Mouse (Mus musculus) stomach, embryonic 16.5 days (tissue): ENCODE results near the gene Hdlbp. TPM values are rescaled to one million over a fixed set of nuclear protein-coding genes. Genes with fewer than 3 reads are reported as not detected.
A peak's percentile ranks its signal among the peaks of the same experiment; 100 is the strongest.

Experiments
- ATAC-seq: fragments of 200-750 bp; cut with Nextera tagmentation; 2 replicates; pipeline ENCODE4 v1.8.0; 2017; ENCODE audit warnings: moderate number of reproducible peaks, moderate TSS enrichment; ENCODE audit not compliant: insufficient read depth, low FRiP score
- H3K27ac ChIP-seq: fragments of 300-500 bp; sonication (generic); 2 replicates; pipeline ENCODE4 v1.5.1; 2014; ENCODE audit warnings: low read length
- H3K27me3 ChIP-seq: fragments of 300-500 bp; sonication (generic); 2 replicates; pipeline ENCODE4 v1.6.1; 2014; ENCODE audit warnings: low read length, control low read depth, mixed read lengths; ENCODE audit not compliant: control insufficient read depth, insufficient read depth
- H3K36me3 ChIP-seq: fragments of 300-500 bp; sonication (generic); 2 replicates; pipeline ENCODE4 v1.6.1; 2014; ENCODE audit warnings: low read length; ENCODE audit not compliant: control insufficient read depth, insufficient read depth
- H3K4me1 ChIP-seq: fragments of 300-500 bp; sonication (generic); 2 replicates; pipeline ENCODE4 v1.6.1; 2014; ENCODE audit warnings: low read length, control low read depth, mixed read lengths; ENCODE audit not compliant: control insufficient read depth, insufficient read depth
- H3K4me2 ChIP-seq: fragments of 300-500 bp; sonication (generic); 2 replicates; pipeline ENCODE4 v1.6.1; 2014; ENCODE audit warnings: low read depth, low read length, mixed read lengths
- H3K4me3 ChIP-seq: fragments of 300-500 bp; sonication (generic); replicated peaks from 2 replicates; pipeline ENCODE4 v1.5.1; 2014; ENCODE audit warnings: mild to moderate bottlenecking, low read length
- H3K9ac ChIP-seq: fragments of 300-500 bp; sonication (generic); 2 replicates; pipeline ENCODE4 v1.6.1; 2014; ENCODE audit warnings: low read length
- H3K9me3 ChIP-seq: fragments of 300-500 bp; sonication (generic); replicated peaks from 2 replicates; pipeline ENCODE4 v1.6.1; 2016; ENCODE audit warnings: low read length, control low read depth; ENCODE audit not compliant: control insufficient read depth
- WGBS: fragments of 180-500 bp; shearing (Covaris S2); extraction: QIAGEN DNeasy Blood & Tissue Kit; methylation state at CpG from one replicate; pipeline ENCODE4 v1.1.7; 2014; 5-methylcytosine and 5-hydroxymethylcytosine counted together
- polyA plus RNA-seq: library from polyadenylated mRNA; unstranded; fragments of >200 nt; fragmentation: Nextera tagmentation; extraction: Ambion mirVana; gene quantifications from 2 replicates; pipeline ENCODE4 v1.2.1, GENCODE M21; 2015

Hdlbp gene
- polyA plus RNA-seq, 1 experiment from 2014 or later: 162 TPM

DNA sequence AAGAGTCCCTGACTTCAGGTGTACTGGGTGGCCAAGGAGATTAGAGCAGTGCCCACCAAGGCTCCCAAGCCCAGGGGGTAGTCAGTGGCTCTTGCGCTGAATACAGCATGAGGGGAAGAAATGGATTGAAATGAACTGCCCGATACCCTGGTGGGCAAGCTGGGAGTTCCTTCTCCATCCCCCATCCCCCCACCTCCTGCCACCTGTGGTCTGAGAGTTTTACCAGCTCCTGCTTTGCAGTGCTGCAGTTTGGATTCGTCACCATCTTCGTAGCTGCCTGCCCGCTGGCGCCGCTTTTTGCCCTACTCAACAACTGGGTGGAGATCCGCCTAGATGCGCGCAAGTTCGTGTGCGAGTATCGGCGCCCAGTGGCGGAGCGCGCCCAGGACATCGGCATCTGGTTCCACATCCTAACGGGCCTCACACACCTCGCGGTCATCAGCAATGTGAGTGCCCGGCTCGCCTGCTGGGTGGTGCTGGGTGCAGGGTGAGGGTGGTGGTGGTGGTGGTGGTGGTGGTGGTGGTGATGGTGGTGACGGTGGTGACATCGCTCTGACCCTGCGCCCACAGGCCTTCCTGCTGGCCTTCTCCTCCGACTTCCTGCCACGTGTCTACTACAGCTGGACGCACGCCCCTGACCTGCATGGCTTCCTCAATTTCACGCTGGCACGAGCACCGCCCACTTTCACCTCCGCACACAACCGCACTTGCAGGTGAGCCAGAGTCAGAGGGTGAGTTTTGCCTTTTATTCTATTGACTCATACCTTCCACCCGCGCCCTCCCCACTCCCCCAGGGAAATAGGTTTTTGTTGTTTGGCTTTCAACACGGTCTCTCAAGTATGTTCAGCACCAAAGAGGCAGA is 77.2 kb downstream of the Hdlbp start:
- ATAC-seq: no peak
- H3K9ac ChIP-seq: peak overlapping the region; percentile 47

DNA sequence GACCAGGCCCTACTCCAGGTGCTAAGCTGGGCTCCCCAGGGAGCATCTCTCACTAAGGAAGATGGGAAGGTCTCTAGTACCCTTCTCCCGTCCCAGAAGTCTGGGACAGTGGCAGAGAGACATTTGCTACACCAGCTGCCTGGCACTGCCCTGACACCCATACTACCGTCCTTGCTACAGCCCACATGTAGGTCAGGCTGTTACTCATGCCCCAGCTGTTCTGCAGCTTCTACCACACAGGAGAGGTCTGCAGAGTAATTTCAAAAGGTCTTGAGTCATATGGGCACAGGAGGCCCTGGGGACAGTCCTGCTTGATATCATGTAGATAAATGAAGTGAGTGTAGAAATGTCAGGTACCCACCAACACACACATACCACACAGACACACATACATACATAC is 89.7 kb downstream of the Hdlbp start:
- Histone ChIP-seq H3K27ac (no peak overlapping the region), H3K9me3 (no peaks in the 10 kb centered on the region), H3K4me2 (no peak overlapping the region), H3K4me1 (no peaks in the 10 kb centered on the region), H3K36me3 (no peaks in the 10 kb centered on the region), H3K4me3 (no peak overlapping the region), H3K9ac (no peak overlapping the region), H3K27me3 (no peaks in the 10 kb centered on the region)
- no peak for ATAC-seq
- 72% methylated on average over 2 of the region's 2 CpGs for WGBS

More for the DNA sequence above, 77.2 kb downstream of the Hdlbp start:
- Histone ChIP-seq H3K9me3 (no peaks in the 10 kb centered on the region), H3K4me3 (peak overlapping the region; percentile 37), H3K27ac (no peak overlapping the region), H3K4me2 (peak overlapping the region; percentile 51), H3K4me1 (0 out of 2 replicates have a peak, but pooled peaks cover 4% of the 10 kb centered on the region), H3K36me3 (no peaks in the 10 kb centered on the region), H3K27me3 (no peaks in the 10 kb centered on the region)
- WGBS: 8% methylated on average over 38 of the region's 38 CpGs

DNA sequence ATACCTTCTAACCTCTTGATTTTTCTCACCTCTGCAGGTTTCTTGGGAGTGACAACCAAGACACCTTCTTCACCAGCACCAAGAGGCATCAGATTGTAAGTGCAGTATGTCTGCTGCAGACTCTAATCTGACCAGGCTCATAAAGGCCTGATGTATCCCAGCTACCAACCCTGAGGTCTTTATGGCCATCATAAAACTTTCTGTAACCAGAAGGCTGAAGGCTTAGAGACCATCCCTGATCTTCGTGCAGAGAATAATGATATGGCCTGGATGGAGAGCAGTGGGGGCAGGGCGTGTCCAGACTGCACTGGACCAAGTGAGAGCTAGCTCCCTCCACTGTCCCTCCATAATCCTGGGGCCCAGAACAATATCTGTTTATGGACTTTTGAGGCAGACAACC is 91.4 kb downstream of the Hdlbp start:
- no peak for ATAC-seq

DNA sequence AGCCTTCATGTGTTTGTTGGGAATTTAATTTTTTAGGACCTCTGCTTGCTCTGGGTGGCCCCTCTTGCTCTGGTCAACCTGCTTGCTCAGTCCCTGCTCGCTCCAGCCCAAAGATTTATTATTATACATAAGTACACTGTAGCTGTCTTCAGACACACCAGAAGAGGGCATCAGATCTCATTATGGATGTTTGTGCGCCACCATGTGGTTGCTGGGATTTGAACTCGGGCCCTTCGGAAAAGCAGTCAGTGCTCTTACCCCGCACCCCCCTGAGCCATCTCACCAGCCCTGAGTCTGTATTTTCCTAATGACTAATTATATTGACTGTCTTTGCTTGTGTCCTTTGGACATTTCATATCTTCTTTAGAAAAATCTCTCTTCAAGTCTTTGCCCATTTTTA is 99.5 kb downstream of the Hdlbp start:
- Histone ChIP-seq H3K36me3 (no peaks in the 10 kb centered on the region), H3K9ac (no peak overlapping the region), H3K27ac (no peak overlapping the region), H3K4me2 (no peak overlapping the region), H3K4me3 (no peak overlapping the region), H3K9me3 (no peaks in the 10 kb centered on the region), H3K27me3 (no peaks in the 10 kb centered on the region), H3K4me1 (no peaks in the 10 kb centered on the region)
- 81% methylated on average over 5 of the region's 5 CpGs for WGBS
- no peak for ATAC-seq

More for the DNA sequence above, 91.4 kb downstream of the Hdlbp start:
- Histone ChIP-seq H3K36me3 (no peaks in the 10 kb centered on the region), H3K9me3 (no peaks in the 10 kb centered on the region), H3K9ac (no peak overlapping the region), H3K27ac (no peak overlapping the region), H3K4me3 (no peak overlapping the region), H3K27me3 (no peaks in the 10 kb centered on the region), H3K4me1 (no peaks in the 10 kb centered on the region), H3K4me2 (no peak overlapping the region)
- WGBS: 65% methylated on average over 2 of the region's 2 CpGs

DNA sequence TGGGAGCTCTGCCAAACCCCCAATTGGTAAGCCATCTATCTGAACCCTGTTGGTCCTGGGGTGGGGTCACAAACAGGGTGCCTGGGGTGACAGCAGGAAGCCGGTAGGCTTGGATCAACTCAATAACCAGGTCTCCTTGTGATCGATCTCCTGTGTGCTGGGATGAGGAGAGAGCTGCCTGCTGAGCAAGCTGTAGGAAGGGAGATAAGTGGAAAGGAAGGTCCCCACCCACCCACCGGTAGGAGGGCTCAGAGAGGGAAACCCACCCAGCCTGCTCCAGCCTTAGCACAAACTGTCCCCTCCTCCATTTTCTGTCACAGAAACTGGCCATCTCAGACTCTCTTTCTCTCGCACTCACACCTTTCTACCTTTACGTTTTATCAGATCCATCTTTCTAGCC is 101.3 kb downstream of the Hdlbp start:
- Histone ChIP-seq H3K9me3 (no peaks in the 10 kb centered on the region), H3K27ac (no peak overlapping the region), H3K27me3 (no peaks in the 10 kb centered on the region), H3K9ac (no peak overlapping the region), H3K4me1 (peaks cover 4% of the 10 kb centered on the region; the same call in 1 of the 2 replicates), H3K36me3 (no peaks in the 10 kb centered on the region), H3K4me2 (no peak overlapping the region), H3K4me3 (no peak overlapping the region)
- ATAC-seq: no peak
- WGBS: 53% methylated on average over 5 of the region's 5 CpGs

DNA sequence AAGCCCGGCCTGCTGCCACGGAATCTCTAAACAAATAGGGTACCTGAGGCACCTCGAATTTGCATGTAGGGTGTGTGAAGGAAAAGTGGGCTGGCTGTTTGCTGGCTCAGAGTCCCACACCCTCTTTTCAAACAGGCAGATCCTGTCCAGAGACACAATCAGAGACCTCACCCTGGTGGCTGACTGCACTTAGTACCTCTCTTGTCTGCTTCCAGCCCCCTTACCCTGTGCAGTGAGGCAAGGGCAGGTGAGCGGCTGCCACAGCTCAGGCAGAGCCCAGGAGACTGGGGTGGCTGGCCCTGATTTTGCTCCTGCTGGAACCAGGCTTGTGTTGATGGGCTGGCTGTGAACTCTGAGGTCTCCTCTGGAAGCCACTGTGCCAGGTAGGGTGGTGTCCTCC is 105.0 kb downstream of the Hdlbp start, which contains the start of gene Ano7:
Gene Ano7 (plus strand): TSS at position 266 of the 400 bp plus-strand sequence.
- Histone ChIP-seq H3K9me3 (no peaks in the 10 kb centered on the region), H3K36me3 (no peaks in the 10 kb centered on the region), H3K4me3 (peak within 1 kb of the TSS; percentile 10; the same call in 1 of the 2 replicates), H3K27me3 (no peaks in the 10 kb centered on the region), H3K27ac (no peak within 1 kb of the TSS), H3K4me1 (peaks cover 4% of the 10 kb centered on the region; the same call in 1 of the 2 replicates), H3K9ac (no peak within 1 kb of the TSS), H3K4me2 (peak within 1 kb of the TSS; percentile 16; the same call in 1 of the 2 replicates)
- ATAC-seq: peak; percentile 86; the same call in 1 of the 2 replicates
- 55% methylated on average over 4 of the region's 4 CpGs for WGBS

DNA sequence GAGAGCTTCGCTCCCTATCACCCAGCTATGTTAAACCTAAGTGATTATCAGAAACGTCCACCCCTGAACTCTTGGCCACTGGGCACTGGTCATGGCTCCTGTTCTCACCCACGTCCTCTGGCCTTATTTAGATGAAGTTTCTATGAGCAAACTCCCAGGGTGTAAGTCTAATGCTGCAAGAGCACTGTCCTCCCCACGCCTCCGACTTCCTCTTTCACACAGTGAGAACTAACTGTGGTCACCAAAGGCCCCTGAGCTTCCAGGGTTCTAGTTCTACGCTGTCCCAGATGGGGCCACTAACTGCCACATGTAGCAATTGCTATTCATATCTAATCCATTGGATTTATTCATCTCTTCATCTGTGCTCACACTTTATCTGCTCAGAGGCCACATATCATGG is 113.0 kb downstream of the Hdlbp start:
- no peak for ATAC-seq
- Histone ChIP-seq H3K9ac (no peak overlapping the region), H3K9me3 (no peaks in the 10 kb centered on the region), H3K4me2 (no peak overlapping the region), H3K36me3 (peaks cover 11% of the 10 kb centered on the region; the same call in 1 of the 2 replicates), H3K27ac (no peak overlapping the region), H3K4me1 (no peaks in the 10 kb centered on the region), H3K27me3 (no peaks in the 10 kb centered on the region), H3K4me3 (no peak overlapping the region)
- 92% methylated on average over 6 of the region's 6 CpGs for WGBS

DNA sequence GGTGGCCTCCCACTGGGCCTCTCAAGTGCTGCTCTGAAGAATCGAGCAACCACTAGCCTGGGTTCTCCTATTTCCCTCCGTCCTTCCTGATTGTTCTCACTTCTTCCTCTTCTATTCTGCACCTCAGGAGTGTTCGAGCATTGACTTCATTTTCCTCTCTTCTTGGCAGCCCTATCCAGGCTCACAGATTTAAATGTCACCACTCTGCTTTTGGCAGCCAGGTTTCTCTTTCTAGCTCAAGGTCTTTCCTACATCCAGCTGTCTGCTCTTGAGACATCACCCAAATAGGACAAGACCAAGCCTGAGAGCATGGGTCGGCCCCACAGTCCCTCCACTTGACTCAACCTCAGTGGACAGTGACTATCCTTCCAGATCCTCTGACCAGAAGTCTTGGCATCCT is 116.0 kb downstream of the Hdlbp start:
- Histone ChIP-seq H3K9ac (no peak overlapping the region), H3K4me1 (no peaks in the 10 kb centered on the region), H3K27me3 (no peaks in the 10 kb centered on the region), H3K4me2 (no peak overlapping the region), H3K4me3 (no peak overlapping the region), H3K36me3 (peaks cover 11% of the 10 kb centered on the region; the same call in 1 of the 2 replicates), H3K9me3 (no peaks in the 10 kb centered on the region), H3K27ac (no peak overlapping the region)
- no peak for ATAC-seq
- 78% methylated on average over 4 of the region's 4 CpGs for WGBS
